Mouse (Mus musculus): ENCODE results near the gene Clec3b. TPM values are rescaled to one million over a fixed set of nuclear protein-coding genes. Genes with fewer than 3 reads are reported as not detected.

Gene Clec3b
- polyA plus RNA-seq, 1 experiment, result 51.1 TPM

GRCm38 (mm10) chr9:123206526-123206925, 55.8 kb downstream of the Clec3b start:
- WGBS, result 29% methylated on average over 2 of the region's 2 CpGs
- DNase-seq (ENCODE audit: low read depth, low spot score), result no peak

DNA sequence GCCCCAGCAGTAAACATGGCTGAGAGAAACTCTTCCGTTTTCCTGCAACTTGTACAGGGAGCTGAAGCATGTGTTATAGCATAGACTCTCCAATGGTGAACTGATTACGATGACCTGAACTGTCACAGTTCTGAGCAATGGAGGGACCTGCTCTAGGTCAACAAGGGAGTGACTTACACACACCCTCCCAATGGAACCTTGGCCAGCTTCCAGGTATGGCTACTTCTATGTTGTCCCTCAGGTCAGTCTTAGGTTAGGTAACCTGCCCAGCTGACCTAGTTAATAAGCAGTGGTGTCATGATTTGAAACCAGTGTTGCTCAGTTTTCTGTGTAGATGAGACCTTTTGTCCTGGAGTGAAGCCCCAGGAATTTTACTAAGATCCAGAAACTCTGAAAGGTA, 56.2 kb downstream of the Clec3b start:
- peak; percentile 88 for DNase-seq (ENCODE audit: low read depth, low spot score)
- 19% methylated on average over 2 of the region's 2 CpGs for WGBS

Other genes with a start within 250 kb of the Clec3b start
- 0.40 and 0.52 TPM in 2 replicates for gene Zfp105, start 227.9 kb upstream of the Clec3b start, polyA plus RNA-seq (2012; rRNA removed)
- 2.5 and 3.4 TPM in 2 replicates for gene 1110059G10Rik, start 199.9 kb upstream of the Clec3b start, polyA plus RNA-seq (2012; rRNA removed)
- 4.5 and 13.9 TPM in 2 replicates for gene Kif15, start 199.9 kb upstream of the Clec3b start, polyA plus RNA-seq (2012; rRNA removed)
- 7.7 and 8.5 TPM in 2 replicates for gene Tmem42, start 129.6 kb upstream of the Clec3b start, polyA plus RNA-seq (2012; rRNA removed)
- 0.04 and 0.05 TPM in 2 replicates for gene Tgm4, start 116.2 kb upstream of the Clec3b start, polyA plus RNA-seq (2012; rRNA removed)
- gene Zdhhc3, start 37.7 kb upstream of the Clec3b start, polyA plus RNA-seq (2012; rRNA removed), result 89.6 and 152 TPM in 2 replicates
- 28.9 and 33.2 TPM in 2 replicates for gene Exosc7, start 37.7 kb upstream of the Clec3b start, polyA plus RNA-seq (2012; rRNA removed)
- 31.4 and 43.1 TPM in 2 replicates for gene Cdcp1, start 65.1 kb downstream of the Clec3b start, polyA plus RNA-seq (2012; rRNA removed)
- gene Tmem158, start 109.8 kb downstream of the Clec3b start, polyA plus RNA-seq (2012; rRNA removed), result 6.2 and 7.6 TPM in 2 replicates
- gene Lars2, start 216.0 kb downstream of the Clec3b start, polyA plus RNA-seq (2012; rRNA removed), result 283 and 319 TPM in 2 replicates